Mouse (Mus musculus): ENCODE data around the gene Scel.

Scel gene

DNA sequence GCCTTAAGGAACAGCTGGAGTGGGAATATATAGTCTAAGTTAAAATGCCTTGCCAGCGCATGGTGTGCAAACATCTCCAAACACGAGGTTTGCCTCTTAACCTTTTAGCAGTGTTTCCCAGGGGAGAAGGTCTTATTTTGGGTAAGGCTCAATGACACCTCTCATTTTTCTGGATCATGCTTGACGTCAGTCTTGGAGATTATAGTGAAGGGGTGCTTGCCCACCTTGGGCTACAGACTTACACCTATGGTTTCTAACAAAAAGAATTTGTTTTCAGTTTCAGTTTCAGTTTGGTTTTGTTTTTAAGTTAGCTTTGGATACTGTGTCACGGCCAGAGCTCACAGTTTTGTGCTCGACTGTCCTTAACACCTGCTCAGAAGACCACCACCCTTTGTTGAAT lies 140.7 kb downstream of the Scel start:
- DNase-seq, result peak; percentile 41

DNA sequence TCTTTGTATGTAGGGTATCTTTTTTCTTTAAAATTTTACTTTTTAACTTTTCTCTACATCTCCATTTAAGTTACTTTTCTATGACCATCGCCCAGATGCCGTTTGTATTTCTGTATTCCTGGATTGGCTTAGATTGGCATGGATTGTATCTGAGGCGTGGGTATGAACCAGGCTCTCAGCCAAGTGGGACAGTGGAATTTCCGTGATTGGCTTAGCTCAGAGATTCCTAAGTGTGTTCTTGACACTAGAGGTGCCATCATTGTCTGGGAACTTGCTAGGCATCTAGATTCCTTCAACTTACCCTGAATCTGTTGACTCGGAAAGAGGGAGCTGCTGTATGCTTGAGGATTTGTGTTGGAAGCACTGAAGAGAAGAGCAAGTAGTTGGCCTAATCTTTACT lies 142.3 kb downstream of the Scel start:
- peak; percentile 53 for DNase-seq

DNA sequence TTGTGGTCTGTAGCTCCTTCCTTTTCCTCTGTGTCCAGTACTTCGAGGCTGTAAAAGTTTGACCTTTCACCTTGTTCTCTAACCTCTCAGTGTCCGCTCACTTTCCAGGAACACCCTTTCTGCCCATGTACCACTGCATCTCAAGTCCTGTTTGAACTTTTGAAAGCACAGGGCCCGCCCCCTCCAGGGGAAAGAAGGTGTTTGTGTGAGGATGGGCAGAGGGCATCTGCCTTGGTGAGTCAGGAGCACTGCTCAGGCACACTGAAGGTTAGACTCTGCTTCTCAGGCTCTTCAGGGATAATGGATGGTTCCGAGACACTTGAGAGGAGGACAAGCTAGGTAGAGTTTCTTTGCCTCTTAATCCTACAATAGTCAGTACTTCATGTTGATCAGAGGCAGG lies 144.7 kb downstream of the Scel start:
- DNase-seq, result peak; percentile 82

Measured in heart, adult 11 months (tissue).